Mouse (Mus musculus): ENCODE measurements at regions not wholly inside any gene's neighbourhood (a gene's known extent, or its start where the extent isn't known, plus 50 kb on each side); places are given as distances from the start of the nearest gene placed in this dataset.

- no peak for DNase-seq (ENCODE audit: extremely low spot score in 1 of 2, low spot score in 1 of 2)
Measured at GRCm38 (mm10) chr1:151113199-151113598, 69.1 kb upstream of the Gm47985 start.

GRCm38 (mm10) chr1:151118530-151118929 lies 63.8 kb upstream of the Gm47985 start:
- no peak for DNase-seq (ENCODE audit: extremely low spot score in 1 of 2, low spot score in 1 of 2)

- DNase-seq (ENCODE audit: extremely low spot score in 1 of 2, low spot score in 1 of 2) = no peak
Measured at GRCm38 (mm10) chr1:151118982-151119381, 63.4 kb upstream of the Gm47985 start.

DNA sequence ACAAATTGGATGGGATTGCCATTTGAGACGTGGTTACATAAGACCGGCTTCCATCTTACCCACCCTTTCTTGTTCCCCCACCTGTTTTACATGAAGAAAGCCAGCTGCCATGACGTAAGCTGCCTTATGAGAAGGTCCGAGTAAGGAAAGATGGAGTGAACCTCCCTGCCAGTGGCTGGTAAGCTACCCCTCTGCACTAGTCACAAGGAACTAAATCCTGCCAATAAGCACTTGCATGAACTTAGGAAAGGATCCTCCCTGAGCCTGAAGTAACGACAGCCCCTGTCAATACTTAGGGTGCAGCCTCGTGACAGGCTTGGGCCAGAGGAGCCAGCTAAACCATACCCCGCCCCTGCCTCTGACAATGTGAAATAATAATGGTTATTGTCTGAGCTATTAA lies 62.8 kb upstream of the Gm47985 start:
- DNase-seq (ENCODE audit: extremely low spot score in 1 of 2, low spot score in 1 of 2) = no peak

- no peak for DNase-seq (ENCODE audit: extremely low spot score in 1 of 2, low spot score in 1 of 2)
Measured at GRCm38 (mm10) chr1:151121686-151122085, 60.7 kb upstream of the Gm47985 start.

- no peak for DNase-seq (ENCODE audit: extremely low spot score in 1 of 2, low spot score in 1 of 2)
Measured at GRCm38 (mm10) chr1:151123964-151124363, 58.4 kb upstream of the Gm47985 start.

- DNase-seq (ENCODE audit: extremely low spot score in 1 of 2, low spot score in 1 of 2) = peak; percentile 25 to 50
Measured at GRCm38 (mm10) chr1:151125028-151125659, 57.2 kb upstream of the Gm47985 start.

GRCm38 (mm10) chr1:151125764-151126485 lies 56.4 kb upstream of the Gm47985 start:
- peak in 1 of 2 experiments; percentile 58 for DNase-seq (ENCODE audit: extremely low spot score in 1 of 2, low spot score in 1 of 2)

DNA sequence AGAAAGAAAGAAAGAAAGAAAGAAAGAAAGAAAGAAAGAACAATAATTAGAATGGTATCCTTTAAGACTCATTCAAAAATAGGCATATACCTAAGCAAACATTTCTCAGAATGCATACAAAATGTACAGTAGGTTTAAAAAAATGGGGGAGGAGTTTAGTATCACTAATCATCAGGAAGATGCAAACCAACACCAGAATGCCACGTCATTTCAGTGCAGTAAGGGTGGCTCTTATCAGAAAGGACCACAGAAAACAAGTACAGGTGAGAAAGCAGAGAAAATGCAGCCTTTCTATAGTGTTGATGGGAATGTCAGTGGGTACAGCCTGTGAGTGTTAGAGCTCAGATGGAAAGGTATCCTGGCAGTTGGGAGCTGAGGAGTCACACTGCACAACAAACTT lies 55.6 kb upstream of the Gm47985 start:
- no peak for DNase-seq (ENCODE audit: extremely low spot score in 1 of 2, low spot score in 1 of 2)

DNA sequence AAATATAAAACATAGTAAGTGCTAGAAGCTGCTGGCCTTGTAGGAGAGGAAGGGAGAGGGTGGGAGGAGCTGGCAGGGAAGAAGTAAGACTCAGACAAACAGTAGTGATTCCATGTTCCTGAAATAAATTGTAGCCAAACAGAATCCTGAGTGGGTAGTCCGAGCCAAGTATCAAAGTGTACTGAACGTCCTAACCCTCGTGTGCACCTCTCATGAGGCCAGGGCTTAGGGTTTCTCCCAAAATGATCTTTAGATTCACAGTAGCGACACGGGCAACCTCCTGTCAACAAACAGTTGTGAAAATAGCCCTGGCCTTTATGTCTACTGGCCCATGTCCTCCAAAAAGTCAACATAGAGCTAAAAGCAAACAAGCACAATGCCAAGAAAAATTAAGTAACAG lies 54.3 kb upstream of the Gm47985 start:
- DNase-seq (ENCODE audit: extremely low spot score in 1 of 2, low spot score in 1 of 2) = peak in 1 of 2 experiments; percentile 23

DNA sequence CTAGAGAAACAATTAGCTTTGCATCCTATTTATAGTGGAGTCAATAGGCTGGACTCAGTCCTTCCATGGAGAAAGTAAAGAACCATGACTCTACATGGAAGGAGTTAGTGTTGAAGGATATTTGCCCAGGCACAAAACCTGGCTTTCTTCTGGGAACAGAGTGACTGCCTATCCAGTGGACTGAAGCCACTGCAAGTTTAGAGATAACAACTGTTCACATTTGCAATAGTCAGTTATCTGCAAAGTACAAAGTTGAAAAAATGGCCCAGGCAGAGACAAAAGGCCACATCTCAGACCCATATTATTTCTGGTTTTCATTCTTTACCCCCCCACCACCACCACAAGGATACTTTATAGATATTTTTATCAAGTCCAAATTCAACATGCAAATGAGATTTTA lies 53.4 kb upstream of the Gm47985 start:
- DNase-seq (ENCODE audit: extremely low spot score in 1 of 2, low spot score in 1 of 2) = no peak

DNA sequence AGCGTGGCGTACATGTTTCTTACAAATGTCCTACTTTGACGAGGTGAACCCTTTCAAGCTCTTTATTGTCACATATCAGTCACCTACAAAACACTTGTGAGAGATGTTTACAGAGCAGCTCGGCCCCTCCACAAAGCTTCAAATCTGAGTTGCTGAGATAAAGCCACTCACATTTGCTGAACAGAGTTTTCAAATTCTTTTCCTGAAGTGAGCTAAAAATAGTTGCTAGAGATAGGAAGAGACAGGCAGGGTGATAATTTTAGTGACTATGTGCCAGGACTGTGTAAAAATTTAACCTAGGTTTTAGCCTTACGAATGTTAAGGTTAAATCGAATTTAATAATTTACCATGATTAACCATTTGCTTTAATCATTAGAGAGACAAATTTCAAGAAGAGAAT lies 52.3 kb upstream of the Gm47985 start:
- no peak for DNase-seq (ENCODE audit: extremely low spot score in 1 of 2, low spot score in 1 of 2)

GRCm38 (mm10) chr1:151130845-151131626 lies 51.3 kb upstream of the Gm47985 start:
- no peak for DNase-seq (ENCODE audit: extremely low spot score in 1 of 2, low spot score in 1 of 2)

DNA sequence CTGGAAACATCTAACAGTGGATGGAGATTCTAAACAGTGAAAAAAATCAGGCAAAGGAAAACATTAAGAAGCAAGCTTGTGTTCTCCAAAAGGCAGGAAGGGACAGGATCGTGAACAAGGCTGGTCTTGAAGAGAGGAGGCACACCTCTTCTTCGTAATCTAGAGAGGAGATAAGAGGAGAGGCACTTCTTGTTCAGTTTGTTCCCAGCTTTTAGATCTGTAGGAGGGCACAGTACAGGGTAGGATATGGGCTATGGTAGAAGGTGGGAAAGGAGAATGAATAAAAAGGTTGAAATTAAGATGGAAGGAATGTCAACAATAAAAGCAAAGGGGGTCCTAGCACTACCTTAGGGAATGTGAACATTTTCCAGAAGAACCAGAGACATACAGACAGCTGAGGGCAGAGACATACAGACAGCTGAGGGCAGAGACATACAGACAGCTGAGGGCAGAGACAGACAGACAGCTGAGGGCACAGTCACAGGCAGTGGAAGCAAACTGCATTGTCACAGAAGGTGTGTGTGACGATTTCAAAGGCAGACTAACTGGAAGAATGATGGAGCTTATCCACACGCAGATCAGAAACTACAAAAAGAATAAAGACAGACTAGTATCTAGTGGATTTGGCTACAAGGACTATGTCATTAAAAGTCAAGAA lies 50.6 kb upstream of the Gm47985 start:
- DNase-seq (ENCODE audit: extremely low spot score in 1 of 2, low spot score in 1 of 2) = no peak

All from frontal cortex, adult 2 months (tissue).